Mouse (Mus musculus): ENCODE measurements around the gene Prkar1b. TPM values are rescaled to one million over a fixed set of nuclear protein-coding genes. Genes with fewer than 3 reads are reported as not detected.
A peak's percentile ranks its signal among the peaks of the same experiment; 100 is the strongest.

Gene Prkar1b
- polyA plus RNA-seq, 1 experiment from 2014 or later, result 23.4 TPM

DNA sequence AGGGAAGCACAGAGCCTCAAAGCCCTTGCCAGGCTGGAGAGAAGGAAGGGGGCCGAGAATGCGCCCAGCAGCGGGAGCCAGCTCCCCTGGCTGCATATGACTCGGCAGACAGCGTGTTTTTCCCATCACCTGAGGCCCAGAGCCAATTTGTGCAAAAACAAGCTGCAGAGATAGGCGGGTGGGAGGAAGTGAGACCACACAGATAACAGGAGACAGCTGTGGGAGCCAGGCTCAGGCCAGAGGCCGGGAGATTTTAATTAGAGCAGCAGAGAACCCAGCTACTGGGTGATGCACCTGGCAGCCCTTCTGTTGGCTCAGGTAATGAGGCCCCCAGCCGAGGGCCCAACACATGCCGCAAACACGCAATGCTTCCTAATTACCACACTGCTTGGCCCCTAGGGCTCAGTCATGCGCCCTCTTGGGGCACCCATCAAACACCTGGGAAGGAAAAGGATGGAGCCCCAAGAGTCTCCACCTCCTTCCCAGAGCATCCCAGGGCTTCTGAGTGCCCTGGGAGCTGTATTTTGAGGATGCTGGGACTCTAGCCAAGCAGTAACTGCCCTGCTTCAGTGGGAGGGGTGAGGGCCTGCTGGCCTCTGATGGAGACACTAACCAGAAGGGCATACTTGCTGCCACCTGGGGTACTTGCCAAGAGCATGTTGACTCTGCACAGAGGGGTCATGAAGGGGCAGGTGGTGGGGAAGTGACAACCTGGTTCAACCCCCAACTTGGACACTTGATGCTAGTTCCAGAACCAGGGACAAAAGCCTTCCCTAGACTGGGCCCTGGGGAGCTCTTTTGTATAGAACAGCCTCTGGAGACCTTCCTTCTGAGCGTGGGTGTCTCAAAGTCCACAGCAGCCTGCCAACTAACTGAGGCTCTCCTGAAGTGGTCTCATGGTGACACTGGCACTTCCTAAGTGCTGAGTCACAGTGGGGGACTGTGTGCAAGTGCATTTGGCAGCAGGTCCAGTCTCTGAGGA lies 50.5 kb downstream of the Prkar1b start:
- H3K27ac ChIP-seq, result no peak overlapping the region
- no peaks in the 10 kb centered on the region for H3K9me3 ChIP-seq
- no peak overlapping the region for H3K4me3 ChIP-seq (replicated peaks)
- H3K4me1 ChIP-seq, result peaks cover 13% of the 10 kb centered on the region; the same call in 1 of the 2 replicates
- no peaks in the 10 kb centered on the region for H3K27me3 ChIP-seq (replicated peaks)
- no peak overlapping the region for H3K4me2 ChIP-seq
- H3K9ac ChIP-seq, result no peak overlapping the region
- peak; percentile 39; the same call in 1 of the 2 replicates for ATAC-seq (ENCODE audit: insufficient read depth, low FRiP score, low read depth)
- no peaks in the 10 kb centered on the region for H3K36me3 ChIP-seq
- WGBS, result 47% methylated on average over 12 of the region's 12 CpGs

DNA sequence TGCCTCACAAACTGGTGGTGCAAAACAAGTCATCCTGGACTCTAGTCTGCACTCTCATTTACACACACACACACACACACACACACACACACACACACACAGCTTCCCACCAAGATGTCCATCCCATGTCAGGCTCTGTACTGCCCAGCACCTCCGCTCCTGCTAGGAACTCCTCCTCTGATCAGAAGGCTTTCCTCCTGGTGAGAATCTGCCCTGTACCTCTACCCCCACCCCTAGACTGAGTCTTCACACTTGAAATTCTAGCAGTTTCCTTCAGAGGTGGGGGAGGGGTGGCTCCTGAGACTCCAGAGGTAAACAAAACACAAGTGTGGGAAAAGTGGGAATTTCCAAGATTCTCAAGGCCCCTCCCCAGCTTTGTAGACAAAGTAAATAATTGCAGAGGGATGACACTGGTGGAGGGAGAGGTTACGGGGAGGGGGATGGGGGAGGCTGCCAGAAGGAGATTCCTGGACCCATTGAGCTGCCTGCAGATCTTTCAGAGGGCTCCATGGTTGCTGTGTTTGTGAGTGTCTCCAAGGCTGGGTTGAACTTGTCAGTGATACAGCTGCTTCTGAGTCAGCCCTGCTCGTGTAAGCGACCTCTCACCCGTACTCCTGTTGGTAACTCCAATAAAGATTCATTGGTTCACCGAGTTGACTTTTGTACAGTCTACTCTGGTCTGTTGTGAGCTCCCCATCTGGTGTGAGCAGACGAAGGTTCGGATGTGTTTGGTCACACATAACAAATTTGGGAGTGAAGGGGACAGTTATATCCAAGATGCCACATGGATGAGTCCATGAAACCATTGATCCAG lies 54.3 kb downstream of the Prkar1b start:
- H3K9ac ChIP-seq, result no peak overlapping the region
- H3K9me3 ChIP-seq, result no peaks in the 10 kb centered on the region
- 56% methylated on average over 8 of the region's 8 CpGs for WGBS
- H3K27me3 ChIP-seq (replicated peaks), result no peaks in the 10 kb centered on the region
- ATAC-seq (ENCODE audit: insufficient read depth, low FRiP score, low read depth), result no peak
- peaks cover 21% of the 10 kb centered on the region for H3K4me1 ChIP-seq
- H3K4me2 ChIP-seq, result no peak overlapping the region
- H3K27ac ChIP-seq, result no peak overlapping the region
- no peak overlapping the region for H3K4me3 ChIP-seq (replicated peaks)
- no peaks in the 10 kb centered on the region for H3K36me3 ChIP-seq

DNA sequence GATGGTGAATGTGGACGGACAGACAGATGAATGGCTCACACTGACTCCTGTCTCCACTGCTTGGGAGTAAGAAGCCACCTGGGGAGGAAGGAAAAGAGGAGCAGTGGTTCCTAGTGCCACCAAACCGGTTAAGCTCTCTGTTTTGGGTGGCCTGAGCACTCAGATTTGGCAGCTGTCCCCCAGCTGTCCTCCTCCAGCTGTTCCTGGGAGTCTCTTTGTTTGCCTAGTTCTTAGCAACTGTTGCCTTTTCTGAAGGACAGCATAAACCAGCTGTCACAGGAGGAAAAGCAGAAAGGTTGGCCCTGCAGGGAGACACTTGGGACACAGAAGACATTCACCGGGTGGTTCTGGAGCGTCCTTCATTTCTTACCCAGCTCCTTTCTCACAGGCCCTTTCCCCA lies 56.3 kb downstream of the Prkar1b start:
- WGBS, result 36% methylated on average over 4 of the region's 4 CpGs
- no peak overlapping the region for H3K4me2 ChIP-seq
- no peak overlapping the region for H3K4me3 ChIP-seq (replicated peaks)
- H3K4me1 ChIP-seq, result peaks cover 8% of the 10 kb centered on the region
- H3K27me3 ChIP-seq (replicated peaks), result no peaks in the 10 kb centered on the region
- ATAC-seq (ENCODE audit: insufficient read depth, low FRiP score, low read depth), result no peak
- no peaks in the 10 kb centered on the region for H3K9me3 ChIP-seq
- H3K36me3 ChIP-seq, result no peaks in the 10 kb centered on the region
- no peak overlapping the region for H3K9ac ChIP-seq
- H3K27ac ChIP-seq, result no peak overlapping the region

DNA sequence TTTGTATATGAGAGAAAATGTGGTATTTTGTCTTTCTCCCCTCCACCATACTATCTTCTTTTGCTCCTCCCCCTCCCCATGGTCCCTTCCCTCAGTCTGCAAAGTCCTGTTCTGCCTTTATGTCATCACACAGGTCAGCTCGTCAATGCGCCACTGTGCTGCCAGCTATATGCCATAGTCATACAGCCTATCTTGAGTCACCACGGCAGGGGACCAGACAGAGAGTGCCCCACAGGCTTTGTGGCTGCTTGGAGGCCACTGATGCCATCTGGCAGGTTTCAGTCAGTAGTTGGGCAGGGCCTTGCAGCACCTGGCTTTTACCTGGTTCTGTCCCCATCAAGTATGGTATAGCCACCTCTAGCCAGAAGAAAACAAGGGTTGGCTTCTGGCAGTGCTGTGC lies 58.1 kb downstream of the Prkar1b start:
- no peak overlapping the region for H3K27ac ChIP-seq
- no peak overlapping the region for H3K9ac ChIP-seq
- no peak overlapping the region for H3K4me2 ChIP-seq
- no peaks in the 10 kb centered on the region for H3K27me3 ChIP-seq (replicated peaks)
- no peak overlapping the region for H3K4me3 ChIP-seq (replicated peaks)
- WGBS, result 86% methylated on average over 3 of the region's 3 CpGs
- peaks cover 7% of the 10 kb centered on the region for H3K4me1 ChIP-seq
- ATAC-seq (ENCODE audit: insufficient read depth, low FRiP score, low read depth), result no peak
- H3K9me3 ChIP-seq, result no peaks in the 10 kb centered on the region
- H3K36me3 ChIP-seq, result no peaks in the 10 kb centered on the region

DNA sequence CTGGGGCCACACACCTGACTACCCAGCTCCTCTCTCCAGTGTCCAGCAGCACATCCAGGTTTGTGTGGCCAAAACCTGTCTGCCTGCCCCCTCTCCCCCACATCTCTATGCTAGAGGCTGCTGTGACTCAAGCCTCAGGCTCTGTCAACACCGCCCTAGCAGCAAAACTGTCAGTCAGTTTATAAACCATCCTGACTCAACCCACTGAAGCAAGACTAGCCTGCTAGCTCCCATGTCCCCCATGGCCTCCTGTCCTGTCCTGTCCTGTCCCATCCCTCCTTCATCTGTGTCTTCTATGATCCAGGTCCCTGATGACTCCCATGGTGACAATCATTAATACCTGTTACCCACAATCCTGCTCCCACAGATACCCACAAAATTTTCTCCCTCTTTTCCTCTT lies 59.6 kb downstream of the Prkar1b start:
- Histone ChIP-seq H3K4me1 (peaks cover 7% of the 10 kb centered on the region), H3K27ac (no peak overlapping the region), H3K4me2 (no peak overlapping the region), H3K4me3 (replicated peaks) (no peak overlapping the region), H3K9me3 (no peaks in the 10 kb centered on the region), H3K9ac (no peak overlapping the region), H3K27me3 (replicated peaks) (no peaks in the 10 kb centered on the region), H3K36me3 (no peaks in the 10 kb centered on the region)
- WGBS, result 85% methylated on average over 1 of the region's 1 CpGs
- ATAC-seq (ENCODE audit: insufficient read depth, low FRiP score, low read depth), result no peak

DNA sequence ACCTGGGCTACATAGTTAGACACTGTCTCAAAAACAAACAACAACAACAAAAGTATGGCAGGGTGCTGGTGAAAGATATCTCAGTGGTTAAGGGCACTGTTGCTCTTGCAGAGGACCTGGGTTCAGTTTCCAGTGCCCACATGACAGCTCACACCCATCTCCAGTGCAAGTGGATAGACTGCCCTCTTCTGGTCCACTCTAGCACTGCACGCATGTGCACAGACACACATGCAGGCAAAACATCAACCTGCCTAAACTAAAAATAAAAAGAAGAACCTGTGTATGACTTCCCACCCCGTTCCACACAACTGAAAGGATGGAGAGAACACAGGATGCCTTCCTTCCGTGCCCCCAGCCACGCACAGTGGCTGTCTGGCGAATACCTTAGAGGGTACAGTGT lies 61.6 kb downstream of the Prkar1b start:
- Histone ChIP-seq H3K27me3 (replicated peaks) (no peaks in the 10 kb centered on the region), H3K27ac (no peak overlapping the region), H3K9ac (no peak overlapping the region), H3K4me2 (no peak overlapping the region), H3K36me3 (no peaks in the 10 kb centered on the region), H3K4me3 (replicated peaks) (no peak overlapping the region), H3K4me1 (0 out of 2 replicates have a peak, but pooled peaks cover 4% of the 10 kb centered on the region), H3K9me3 (no peaks in the 10 kb centered on the region)
- WGBS, result 90% methylated on average over 5 of the region's 5 CpGs
- no peak for ATAC-seq (ENCODE audit: insufficient read depth, low FRiP score, low read depth)

DNA sequence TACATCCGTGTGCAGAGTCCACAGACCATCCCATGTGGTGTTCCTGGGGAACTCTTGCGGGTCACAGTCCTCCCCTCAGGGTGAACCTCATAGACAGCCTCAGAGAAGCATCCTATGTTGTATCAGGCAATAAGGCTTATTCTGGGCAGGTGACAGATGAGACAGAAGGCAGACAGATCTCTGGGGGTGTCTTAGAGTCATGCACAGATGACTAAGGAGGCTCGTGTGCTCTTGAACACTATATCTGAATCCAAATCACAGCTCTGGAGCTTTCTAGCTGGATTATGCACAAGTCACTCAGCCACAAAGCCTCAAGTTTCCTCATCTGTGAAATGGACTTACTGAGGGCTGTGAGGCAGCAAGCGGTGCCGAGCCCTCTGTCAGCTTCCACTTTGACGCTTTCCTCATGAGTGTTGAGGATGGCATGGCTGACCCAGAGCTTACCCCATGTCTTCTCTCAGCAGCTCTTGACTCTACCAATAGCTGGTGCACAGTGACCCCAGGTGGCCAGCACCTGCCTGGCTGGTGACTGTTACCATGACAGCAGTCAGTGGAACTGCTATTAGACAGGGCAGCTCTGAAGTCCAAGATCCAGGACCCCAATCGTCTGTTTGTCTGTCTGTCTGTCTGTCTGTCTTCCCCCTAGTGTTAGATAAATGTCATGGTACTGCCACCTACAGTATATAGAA lies 64.8 kb downstream of the Prkar1b start:
- 0 out of 2 replicates have a peak, but pooled peaks cover 13% of the 10 kb centered on the region for H3K4me1 ChIP-seq
- H3K9me3 ChIP-seq, result no peaks in the 10 kb centered on the region
- H3K4me3 ChIP-seq (replicated peaks), result no peak overlapping the region
- no peaks in the 10 kb centered on the region for H3K27me3 ChIP-seq (replicated peaks)
- no peak overlapping the region for H3K4me2 ChIP-seq
- no peak overlapping the region for H3K27ac ChIP-seq
- WGBS, result 71% methylated on average over 7 of the region's 7 CpGs
- no peaks in the 10 kb centered on the region for H3K36me3 ChIP-seq
- no peak overlapping the region for H3K9ac ChIP-seq
- peak; percentile 44 for ATAC-seq (ENCODE audit: insufficient read depth, low FRiP score, low read depth)

DNA sequence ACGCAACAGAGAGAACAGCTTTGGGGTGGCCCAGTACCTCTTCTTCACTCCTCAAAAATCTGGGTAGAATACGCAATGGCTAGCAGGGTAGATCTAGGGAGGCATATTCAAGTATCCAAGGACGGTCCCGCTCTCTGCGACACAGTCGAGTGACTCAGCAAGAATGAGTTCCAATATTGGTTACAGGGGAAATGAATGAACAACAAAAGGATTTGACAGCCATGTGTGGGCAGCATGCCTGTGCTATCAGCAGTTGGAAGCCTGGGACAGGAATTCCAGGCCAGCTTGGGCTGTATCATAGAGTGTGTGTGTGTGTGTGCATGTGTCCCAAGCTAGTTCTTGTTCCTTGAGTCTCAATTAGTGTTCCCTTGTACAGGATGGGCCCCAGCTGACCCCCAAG lies 65.5 kb downstream of the Prkar1b start:
- WGBS, result 80% methylated on average over 6 of the region's 6 CpGs
- Histone ChIP-seq H3K9ac (no peak overlapping the region), H3K4me3 (replicated peaks) (no peak overlapping the region), H3K4me1 (0 out of 2 replicates have a peak, but pooled peaks cover 13% of the 10 kb centered on the region), H3K4me2 (no peak overlapping the region), H3K9me3 (no peaks in the 10 kb centered on the region), H3K27me3 (replicated peaks) (no peaks in the 10 kb centered on the region), H3K27ac (no peak overlapping the region), H3K36me3 (no peaks in the 10 kb centered on the region)
- no peak for ATAC-seq (ENCODE audit: insufficient read depth, low FRiP score, low read depth)

DNA sequence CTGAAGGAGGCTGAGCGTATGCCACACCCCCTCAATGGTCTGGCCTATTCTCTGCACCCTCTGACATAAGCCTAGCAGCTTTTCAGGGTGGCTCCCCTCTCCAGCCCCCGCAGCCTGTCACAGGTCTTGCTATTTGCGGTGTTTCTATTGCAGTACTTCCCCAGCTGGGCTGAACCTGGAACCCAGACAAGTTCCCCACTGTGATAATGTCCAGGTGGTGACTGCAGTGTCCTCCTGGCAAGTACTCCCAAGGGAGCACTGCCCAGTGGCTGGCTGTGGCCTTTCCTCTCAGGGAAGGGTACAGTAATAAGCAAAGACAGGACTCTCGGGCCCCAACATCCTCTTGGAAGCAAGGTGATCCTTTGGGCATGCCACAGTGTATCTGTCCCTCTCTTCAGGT lies 66.0 kb downstream of the Prkar1b start:
- 69% methylated on average over 4 of the region's 4 CpGs for WGBS
- no peaks in the 10 kb centered on the region for H3K36me3 ChIP-seq
- no peak for ATAC-seq (ENCODE audit: insufficient read depth, low FRiP score, low read depth)
- no peak overlapping the region for H3K27ac ChIP-seq
- no peaks in the 10 kb centered on the region for H3K27me3 ChIP-seq (replicated peaks)
- 0 out of 2 replicates have a peak, but pooled peaks cover 13% of the 10 kb centered on the region for H3K4me1 ChIP-seq
- no peaks in the 10 kb centered on the region for H3K9me3 ChIP-seq
- no peak overlapping the region for H3K4me3 ChIP-seq (replicated peaks)
- no peak overlapping the region for H3K4me2 ChIP-seq
- H3K9ac ChIP-seq, result no peak overlapping the region

DNA sequence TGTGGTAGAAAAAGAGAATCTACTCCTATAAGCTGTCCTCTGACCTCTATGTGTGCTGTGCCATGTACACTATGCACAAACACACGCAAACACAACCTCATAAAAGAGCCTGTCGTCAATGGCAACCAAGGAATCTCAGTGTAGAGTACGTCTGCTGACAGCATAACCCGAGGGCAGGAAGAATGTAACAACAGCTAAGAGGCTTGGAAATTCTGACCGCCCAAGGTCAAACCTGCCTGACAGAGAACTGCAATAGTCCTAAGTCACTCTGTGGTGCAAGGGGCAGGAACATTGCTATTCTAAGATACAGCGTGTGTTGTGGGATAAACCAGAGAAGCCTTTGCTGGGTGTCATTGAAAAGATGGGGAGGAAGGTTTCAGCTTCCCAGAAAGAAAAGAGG lies 68.4 kb downstream of the Prkar1b start:
- Histone ChIP-seq H3K4me2 (no peak overlapping the region), H3K4me1 (peaks cover 29% of the 10 kb centered on the region), H3K27me3 (replicated peaks) (no peaks in the 10 kb centered on the region), H3K9me3 (no peaks in the 10 kb centered on the region), H3K4me3 (replicated peaks) (no peak overlapping the region), H3K27ac (no peak overlapping the region), H3K9ac (no peak overlapping the region), H3K36me3 (no peaks in the 10 kb centered on the region)
- WGBS, result 38% methylated on average over 6 of the region's 6 CpGs
- no peak for ATAC-seq (ENCODE audit: insufficient read depth, low FRiP score, low read depth)

DNA sequence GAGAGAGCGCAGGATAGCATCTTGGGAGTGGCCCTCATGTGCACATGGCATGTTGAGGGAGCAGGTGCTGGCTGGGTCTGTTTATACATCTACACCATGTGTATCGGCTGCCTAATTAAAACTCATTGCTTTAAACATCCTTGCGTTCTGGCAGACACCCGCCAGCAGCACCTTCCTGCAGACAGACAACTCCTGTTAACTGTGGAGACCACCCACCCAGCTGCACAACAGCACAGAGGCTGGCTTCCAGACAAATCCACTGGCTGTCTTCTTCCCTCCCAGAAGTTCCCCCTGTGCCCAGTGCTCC lies 71.7 kb downstream of the Prkar1b start:
- no peak for ATAC-seq (ENCODE audit: insufficient read depth, low FRiP score, low read depth)
- 59% methylated on average over 4 of the region's 4 CpGs for WGBS
- no peak overlapping the region for H3K9ac ChIP-seq

More for the DNA sequence above, 71.7 kb downstream of the Prkar1b start:
- Histone ChIP-seq H3K36me3 (no peaks in the 10 kb centered on the region), H3K4me1 (peaks cover 35% of the 10 kb centered on the region), H3K9me3 (no peaks in the 10 kb centered on the region), H3K27me3 (replicated peaks) (no peaks in the 10 kb centered on the region), H3K27ac (no peak overlapping the region), H3K4me3 (replicated peaks) (no peak overlapping the region), H3K4me2 (no peak overlapping the region)
